Mouse (Mus musculus): ENCODE results near the gene Col5a3. TPM values are rescaled to one million over a fixed set of nuclear protein-coding genes. Genes with fewer than 3 reads are reported as not detected.

Gene Col5a3
- polyA plus RNA-seq, 1 experiment from 2014 or later, result not detected

DNA sequence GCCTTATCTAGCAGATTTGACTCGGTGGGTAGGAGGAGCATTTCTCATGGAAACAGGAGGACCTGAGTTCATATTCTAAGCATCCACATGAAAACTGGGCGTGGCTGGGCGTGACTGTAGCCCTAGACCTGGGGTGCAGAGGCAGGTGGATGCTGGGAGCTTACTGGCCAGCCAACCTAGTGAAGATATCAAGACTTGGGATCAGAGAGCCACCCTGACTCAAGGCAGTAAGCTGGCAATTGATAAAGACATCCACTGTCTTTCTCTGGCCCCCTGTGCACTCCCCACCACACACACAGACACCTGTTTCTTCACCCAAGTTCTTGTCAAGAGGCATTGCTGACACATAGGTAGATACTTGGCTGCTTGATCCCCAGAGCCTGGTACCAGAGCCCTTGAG is 66.3 kb downstream of the Col5a3 start:
- Histone ChIP-seq H3K9ac (ENCODE audit: low read depth, low read length) (no peak overlapping the region), H3K9me3 (replicated peaks; ENCODE audit: control insufficient read depth, low read length) (no peaks in the 10 kb centered on the region), H3K4me3 (ENCODE audit: low read depth, low read length) (no peak overlapping the region), H3K27me3 (ENCODE audit: control insufficient read depth, insufficient read depth, low read length) (peaks cover 42% of the 10 kb centered on the region), H3K4me2 (no peak overlapping the region), H3K36me3 (ENCODE audit: control insufficient read depth, insufficient read depth, low read length) (no peaks in the 10 kb centered on the region), H3K27ac (ENCODE audit: low read depth, low read length) (no peak overlapping the region), H3K4me1 (ENCODE audit: control insufficient read depth, insufficient read depth, low read length) (peaks cover 10% of the 10 kb centered on the region)
- WGBS (ENCODE audit: insufficient replicate concordance), result 65% methylated on average over 3 of the region's 3 CpGs
- no peak for ATAC-seq (replicated peaks; ENCODE audit: insufficient number of reproducible peaks, low FRiP score, low TSS enrichment)

DNA sequence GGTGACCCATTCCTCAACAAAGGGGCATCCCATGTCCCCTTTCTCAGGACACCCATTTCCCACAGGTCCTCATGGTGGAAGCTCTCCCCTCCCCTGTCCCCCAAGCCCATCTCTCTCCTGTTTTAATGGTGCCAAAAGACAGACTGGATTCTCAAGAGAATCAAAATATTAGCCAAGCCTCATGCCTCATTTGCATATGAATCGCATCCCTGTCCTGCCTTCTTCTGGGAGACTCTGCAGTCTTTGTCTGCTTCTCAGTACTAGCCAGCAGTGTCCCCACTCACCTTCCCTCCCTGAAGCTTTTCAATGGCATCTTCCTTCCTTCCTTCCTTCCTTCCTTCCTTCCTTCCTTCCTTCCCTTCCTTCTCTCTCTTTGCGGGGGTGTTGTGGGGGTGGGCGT is 67.2 kb downstream of the Col5a3 start:
- peaks cover 10% of the 10 kb centered on the region for H3K4me1 ChIP-seq (ENCODE audit: control insufficient read depth, insufficient read depth, low read length)
- 15% methylated on average over 3 of the region's 3 CpGs for WGBS (ENCODE audit: insufficient replicate concordance)
- ATAC-seq (replicated peaks; ENCODE audit: insufficient number of reproducible peaks, low FRiP score, low TSS enrichment), result no peak
- no peaks in the 10 kb centered on the region for H3K9me3 ChIP-seq (replicated peaks; ENCODE audit: control insufficient read depth, low read length)
- H3K27ac ChIP-seq (ENCODE audit: low read depth, low read length), result no peak overlapping the region
- H3K9ac ChIP-seq (ENCODE audit: low read depth, low read length), result no peak overlapping the region
- H3K27me3 ChIP-seq (ENCODE audit: control insufficient read depth, insufficient read depth, low read length), result peaks cover 48% of the 10 kb centered on the region
- H3K4me3 ChIP-seq (ENCODE audit: low read depth, low read length), result no peak overlapping the region
- no peak overlapping the region for H3K4me2 ChIP-seq
- no peaks in the 10 kb centered on the region for H3K36me3 ChIP-seq (ENCODE audit: control insufficient read depth, insufficient read depth, low read length)

DNA sequence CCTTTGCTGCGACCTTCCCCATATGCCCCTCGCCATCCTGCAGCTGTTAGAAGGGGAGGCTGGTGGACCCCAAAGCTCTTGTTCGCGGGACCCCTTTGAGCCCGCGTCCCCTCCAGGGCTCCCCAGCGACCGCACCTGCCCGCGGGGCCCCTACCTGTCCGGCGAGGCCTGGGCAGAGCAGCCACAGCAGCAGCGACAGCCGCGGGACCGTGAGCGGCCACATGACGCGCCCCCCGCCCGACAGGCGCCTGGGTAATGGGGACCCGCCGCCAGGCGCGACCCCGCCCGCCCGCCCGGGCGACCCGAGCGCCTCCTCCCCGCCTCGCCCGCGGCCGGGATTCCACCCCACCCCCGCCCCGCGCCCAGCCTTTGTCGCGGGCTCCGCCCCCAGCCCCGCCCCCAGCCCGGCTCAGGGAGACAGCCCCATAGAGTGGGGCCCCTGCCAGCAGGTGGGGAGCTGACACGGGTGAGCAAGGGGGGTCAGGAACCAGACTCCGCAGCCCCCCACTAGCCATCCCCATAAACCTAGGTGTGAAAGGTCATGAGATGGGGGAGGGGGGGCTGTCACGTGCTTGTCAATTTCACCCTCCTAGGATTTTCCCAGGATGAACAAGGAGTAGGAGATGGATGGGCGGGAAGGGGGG is 68.7 kb downstream of the Col5a3 start, which contains the start of gene Olfm2:
Olfm2 (minus strand) TSS at position 333 of the 644 bp plus-strand sequence.
- peak; percentile 58 for ATAC-seq (replicated peaks; ENCODE audit: insufficient number of reproducible peaks, low FRiP score, low TSS enrichment)
- H3K4me3 ChIP-seq (ENCODE audit: low read depth, low read length), result peak within 1 kb of the TSS; percentile 50
- peaks cover 48% of the 10 kb centered on the region for H3K27me3 ChIP-seq (ENCODE audit: control insufficient read depth, insufficient read depth, low read length)
- H3K4me1 ChIP-seq (ENCODE audit: control insufficient read depth, insufficient read depth, low read length), result peaks cover 10% of the 10 kb centered on the region
- no peaks in the 10 kb centered on the region for H3K9me3 ChIP-seq (replicated peaks; ENCODE audit: control insufficient read depth, low read length)
- H3K36me3 ChIP-seq (ENCODE audit: control insufficient read depth, insufficient read depth, low read length), result no peaks in the 10 kb centered on the region
- H3K9ac ChIP-seq (ENCODE audit: low read depth, low read length), result peak within 1 kb of the TSS; percentile 55; the same call in 1 of the 2 replicates
- WGBS (ENCODE audit: insufficient replicate concordance), result 1% methylated on average over 43 of the region's 50 CpGs
- peak within 1 kb of the TSS; percentile 86 for H3K4me2 ChIP-seq
- no peak within 1 kb of the TSS for H3K27ac ChIP-seq (ENCODE audit: low read depth, low read length)

DNA sequence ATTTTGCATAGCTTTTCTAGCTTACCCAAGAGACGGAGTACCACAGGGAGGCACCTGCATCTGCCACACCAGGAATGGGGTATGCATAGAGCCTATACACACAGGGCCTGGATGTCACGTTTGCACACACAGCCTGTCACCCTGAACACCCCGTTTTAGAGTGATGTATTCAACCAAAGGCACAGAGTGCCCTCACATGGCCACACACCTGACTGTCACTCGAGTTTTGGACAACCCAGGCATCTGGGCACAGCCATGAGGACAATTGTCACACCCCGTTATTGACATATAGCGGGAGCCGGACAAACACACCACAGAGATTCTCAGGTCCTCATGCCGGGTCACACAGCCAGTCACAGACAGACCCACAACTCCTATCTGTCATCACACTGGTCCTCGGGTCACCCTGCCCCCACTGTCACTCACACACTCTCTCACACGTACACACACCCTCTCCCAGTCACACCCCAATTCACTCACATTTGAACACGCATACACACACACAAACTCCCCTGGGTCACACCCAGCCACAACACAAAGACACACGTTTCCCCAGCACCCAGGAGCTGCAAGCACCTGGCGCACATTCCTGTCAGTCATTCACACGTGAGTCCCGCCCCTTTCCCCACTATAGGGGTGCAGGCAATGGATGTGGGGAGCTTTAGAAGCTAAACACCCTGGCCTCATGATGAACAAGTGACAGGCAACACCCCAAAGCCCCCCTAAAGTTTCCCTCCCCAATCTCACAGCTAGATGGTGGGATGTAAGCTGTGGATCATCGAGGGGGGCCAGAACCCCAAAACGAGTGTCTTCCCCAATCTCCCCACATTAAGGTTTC is 69.5 kb downstream of the Col5a3 start:
- Histone ChIP-seq H3K9ac (ENCODE audit: low read depth, low read length) (peak overlapping the region; percentile 55; the same call in 1 of the 2 replicates), H3K27ac (ENCODE audit: low read depth, low read length) (no peak overlapping the region), H3K4me3 (ENCODE audit: low read depth, low read length) (peak overlapping the region; percentile 50), H3K36me3 (ENCODE audit: control insufficient read depth, insufficient read depth, low read length) (no peaks in the 10 kb centered on the region), H3K9me3 (replicated peaks; ENCODE audit: control insufficient read depth, low read length) (no peaks in the 10 kb centered on the region), H3K4me2 (peak overlapping the region; percentile 86), H3K27me3 (ENCODE audit: control insufficient read depth, insufficient read depth, low read length) (peaks cover 48% of the 10 kb centered on the region), H3K4me1 (ENCODE audit: control insufficient read depth, insufficient read depth, low read length) (peaks cover 10% of the 10 kb centered on the region)
- ATAC-seq (replicated peaks; ENCODE audit: insufficient number of reproducible peaks, low FRiP score, low TSS enrichment), result no peak
- WGBS (ENCODE audit: insufficient replicate concordance), result 18% methylated on average over 17 of the region's 17 CpGs

DNA sequence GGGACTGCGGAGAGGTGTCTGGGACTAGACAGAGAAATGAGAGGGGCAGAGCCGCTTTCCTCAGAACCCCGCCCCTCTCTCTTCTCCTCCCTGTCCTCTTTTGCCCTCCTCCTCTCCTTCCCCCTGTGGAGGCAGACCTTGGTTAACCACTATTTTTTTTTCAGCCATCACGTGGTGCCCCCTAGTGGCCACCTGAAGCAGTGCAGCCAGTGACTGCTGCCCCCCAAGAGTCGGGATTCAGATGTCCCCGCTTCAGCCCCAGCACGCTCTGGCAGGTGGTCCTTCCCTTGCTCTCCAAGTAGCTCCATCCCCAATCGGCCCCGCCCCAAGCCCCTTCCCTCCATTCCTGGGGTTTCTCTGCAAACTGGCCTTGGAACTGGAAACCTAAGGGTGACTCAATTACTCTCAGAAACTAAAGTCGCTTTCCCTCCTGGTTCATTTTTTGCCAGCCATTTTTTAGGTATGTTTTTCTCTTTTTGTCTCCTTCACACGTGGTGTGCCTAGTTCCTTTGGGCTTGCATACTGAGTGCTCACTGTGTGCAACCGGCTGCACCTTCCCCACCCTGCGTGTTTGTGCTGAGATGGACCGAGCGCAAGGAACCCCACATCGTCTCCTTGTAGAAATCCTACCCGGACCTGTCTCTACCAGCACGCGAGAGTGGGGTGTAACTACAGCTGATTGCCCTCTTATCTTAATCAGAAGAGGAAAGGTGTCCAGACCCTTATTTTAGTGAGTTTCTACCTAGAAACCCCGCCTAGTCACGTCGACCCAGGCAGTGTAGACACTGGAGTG is 70.7 kb downstream of the Col5a3 start:
- Histone ChIP-seq H3K27me3 (ENCODE audit: control insufficient read depth, insufficient read depth, low read length) (peaks cover 55% of the 10 kb centered on the region), H3K4me2 (no peak overlapping the region), H3K4me3 (ENCODE audit: low read depth, low read length) (no peak overlapping the region), H3K36me3 (ENCODE audit: control insufficient read depth, insufficient read depth, low read length) (no peaks in the 10 kb centered on the region), H3K4me1 (ENCODE audit: control insufficient read depth, insufficient read depth, low read length) (peaks cover 10% of the 10 kb centered on the region), H3K9me3 (replicated peaks; ENCODE audit: control insufficient read depth, low read length) (no peaks in the 10 kb centered on the region), H3K9ac (ENCODE audit: low read depth, low read length) (no peak overlapping the region), H3K27ac (ENCODE audit: low read depth, low read length) (no peak overlapping the region)
- no peak for ATAC-seq (replicated peaks; ENCODE audit: insufficient number of reproducible peaks, low FRiP score, low TSS enrichment)
- 12% methylated on average over 22 of the region's 22 CpGs for WGBS (ENCODE audit: insufficient replicate concordance)

DNA sequence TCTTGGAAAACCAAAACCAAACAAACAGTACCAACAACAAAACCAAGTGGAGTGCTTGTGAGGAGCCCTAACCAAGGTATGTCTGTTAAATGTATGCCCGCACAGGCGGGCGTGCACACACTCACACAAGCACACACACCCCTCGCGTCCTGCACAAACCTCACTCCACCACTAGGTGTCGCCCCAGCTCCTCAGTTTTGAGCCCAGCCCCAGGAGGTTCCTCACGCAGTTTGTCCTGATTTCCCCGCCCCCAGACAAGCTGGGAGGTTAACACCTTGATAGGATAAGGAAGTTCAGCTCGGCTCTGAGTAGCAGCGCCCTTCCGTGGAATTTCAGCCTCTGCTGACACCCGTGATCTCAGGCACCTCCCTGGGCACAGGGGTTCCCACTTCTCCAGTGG is 74.5 kb downstream of the Col5a3 start:
- H3K36me3 ChIP-seq (ENCODE audit: control insufficient read depth, insufficient read depth, low read length), result no peaks in the 10 kb centered on the region
- peak overlapping the region; percentile 31; the same call in 1 of the 2 replicates for H3K4me2 ChIP-seq
- WGBS (ENCODE audit: insufficient replicate concordance), result 2% methylated on average over 12 of the region's 12 CpGs
- ATAC-seq (replicated peaks; ENCODE audit: insufficient number of reproducible peaks, low FRiP score, low TSS enrichment), result peak; percentile 58
- H3K9ac ChIP-seq (ENCODE audit: low read depth, low read length), result no peak overlapping the region
- no peak overlapping the region for H3K27ac ChIP-seq (ENCODE audit: low read depth, low read length)
- H3K4me1 ChIP-seq (ENCODE audit: control insufficient read depth, insufficient read depth, low read length), result no peaks in the 10 kb centered on the region
- peaks cover 32% of the 10 kb centered on the region for H3K27me3 ChIP-seq (ENCODE audit: control insufficient read depth, insufficient read depth, low read length)
- H3K4me3 ChIP-seq (ENCODE audit: low read depth, low read length), result no peak overlapping the region
- H3K9me3 ChIP-seq (replicated peaks; ENCODE audit: control insufficient read depth, low read length), result no peaks in the 10 kb centered on the region

DNA sequence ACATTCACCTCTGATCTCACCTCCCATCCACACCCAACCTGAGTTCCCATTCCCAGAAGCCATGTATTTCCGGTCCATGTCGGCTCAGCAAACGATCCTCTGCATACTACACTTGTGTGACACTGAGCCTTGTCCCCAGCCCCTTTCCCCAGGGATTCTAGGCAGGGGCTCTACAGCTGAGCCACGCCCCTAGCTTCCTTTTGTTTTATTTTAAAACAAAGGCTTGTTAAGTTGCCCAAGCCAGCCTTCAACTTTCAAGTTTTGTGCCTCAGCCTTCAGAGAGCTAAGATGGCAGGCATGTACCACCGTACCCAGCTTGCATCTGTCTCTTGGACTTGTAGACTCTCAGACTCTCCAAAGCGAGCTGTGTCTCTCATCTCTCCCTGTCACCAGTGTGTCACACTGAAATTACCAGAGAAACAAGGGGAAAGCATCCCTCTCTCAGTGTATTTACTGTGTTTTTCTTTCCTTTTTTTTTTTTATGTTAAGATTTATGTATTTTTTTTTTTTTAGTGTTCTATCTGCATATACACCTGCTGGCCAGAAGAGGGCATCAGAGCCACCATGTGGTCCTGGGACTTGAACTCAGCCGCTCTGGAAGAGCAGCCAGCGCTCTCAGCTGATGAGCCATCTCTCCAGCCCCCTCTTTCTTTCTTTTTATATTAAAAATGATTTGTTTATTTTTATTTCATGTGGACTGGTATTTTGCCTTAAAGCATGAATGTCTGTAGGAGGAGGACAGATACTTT is 76.4 kb downstream of the Col5a3 start:
- ATAC-seq (replicated peaks; ENCODE audit: insufficient number of reproducible peaks, low FRiP score, low TSS enrichment), result no peak
- Histone ChIP-seq H3K9me3 (replicated peaks; ENCODE audit: control insufficient read depth, low read length) (no peaks in the 10 kb centered on the region), H3K4me3 (ENCODE audit: low read depth, low read length) (no peak overlapping the region), H3K27me3 (ENCODE audit: control insufficient read depth, insufficient read depth, low read length) (peaks cover 12% of the 10 kb centered on the region), H3K4me1 (ENCODE audit: control insufficient read depth, insufficient read depth, low read length) (no peaks in the 10 kb centered on the region), H3K9ac (ENCODE audit: low read depth, low read length) (no peak overlapping the region), H3K36me3 (ENCODE audit: control insufficient read depth, insufficient read depth, low read length) (no peaks in the 10 kb centered on the region), H3K27ac (ENCODE audit: low read depth, low read length) (no peak overlapping the region), H3K4me2 (no peak overlapping the region)
- 39% methylated on average over 8 of the region's 8 CpGs for WGBS (ENCODE audit: insufficient replicate concordance)

DNA sequence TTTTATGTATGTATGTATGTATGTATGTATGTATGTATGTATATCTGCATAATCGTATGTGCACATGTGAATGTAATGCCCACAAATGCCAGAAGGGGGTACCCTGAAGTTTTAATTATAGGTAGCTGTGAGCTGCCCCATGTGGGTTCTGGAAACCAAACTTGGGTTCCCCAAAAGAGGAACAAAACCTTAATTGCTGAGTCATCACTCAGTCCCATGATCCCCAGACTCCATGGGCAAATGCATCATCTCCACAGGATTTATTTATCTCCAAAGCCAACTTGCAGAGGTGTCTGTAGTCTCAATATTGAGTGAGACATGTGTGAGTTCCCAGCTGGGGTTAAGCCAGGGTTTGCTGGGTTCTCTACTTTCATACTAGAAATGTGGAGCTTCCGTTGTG is 77.6 kb downstream of the Col5a3 start:
- Histone ChIP-seq H3K4me1 (ENCODE audit: control insufficient read depth, insufficient read depth, low read length) (no peaks in the 10 kb centered on the region), H3K9ac (ENCODE audit: low read depth, low read length) (no peak overlapping the region), H3K36me3 (ENCODE audit: control insufficient read depth, insufficient read depth, low read length) (no peaks in the 10 kb centered on the region), H3K4me3 (ENCODE audit: low read depth, low read length) (no peak overlapping the region), H3K4me2 (no peak overlapping the region), H3K27ac (ENCODE audit: low read depth, low read length) (no peak overlapping the region), H3K27me3 (ENCODE audit: control insufficient read depth, insufficient read depth, low read length) (peaks cover 8% of the 10 kb centered on the region; the same call in 1 of the 2 replicates), H3K9me3 (replicated peaks; ENCODE audit: control insufficient read depth, low read length) (no peaks in the 10 kb centered on the region)
- no peak for ATAC-seq (replicated peaks; ENCODE audit: insufficient number of reproducible peaks, low FRiP score, low TSS enrichment)
- WGBS (ENCODE audit: insufficient replicate concordance), result 87% methylated on average over 2 of the region's 2 CpGs

Data from heart, embryonic 11.5 days (tissue).